Mouse (Mus musculus) right cerebral cortex, adult 2 months (tissue): ENCODE measurements around the gene Idh1.

Experiments used
- DNase-seq, 2 experiments: peaks; one replicate each; pipeline ENCODE4 v3.0.0; 2021 to 2022; ENCODE audit warnings: low spot score in 2 of 2

The Idh1 gene

DNA sequence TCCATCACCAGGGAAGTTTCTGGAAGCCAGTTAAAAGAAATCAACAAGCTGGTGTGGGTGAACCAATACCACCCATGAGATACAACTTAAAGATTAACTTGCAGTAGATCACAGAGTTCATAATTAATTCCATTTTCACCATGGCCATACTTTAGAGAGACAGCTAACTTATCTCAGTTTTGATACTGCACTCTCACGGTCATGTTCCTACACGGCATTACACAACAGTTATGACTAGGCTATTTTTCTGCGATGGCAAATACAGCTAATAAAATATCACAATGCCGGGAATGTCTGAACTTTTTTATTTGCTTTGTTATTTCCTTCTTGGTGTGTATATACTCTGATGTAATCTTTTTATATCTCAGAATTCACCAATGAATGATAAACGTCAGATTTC, 9.4 kb downstream of the Idh1 start:
- DNase-seq: no peak

DNA sequence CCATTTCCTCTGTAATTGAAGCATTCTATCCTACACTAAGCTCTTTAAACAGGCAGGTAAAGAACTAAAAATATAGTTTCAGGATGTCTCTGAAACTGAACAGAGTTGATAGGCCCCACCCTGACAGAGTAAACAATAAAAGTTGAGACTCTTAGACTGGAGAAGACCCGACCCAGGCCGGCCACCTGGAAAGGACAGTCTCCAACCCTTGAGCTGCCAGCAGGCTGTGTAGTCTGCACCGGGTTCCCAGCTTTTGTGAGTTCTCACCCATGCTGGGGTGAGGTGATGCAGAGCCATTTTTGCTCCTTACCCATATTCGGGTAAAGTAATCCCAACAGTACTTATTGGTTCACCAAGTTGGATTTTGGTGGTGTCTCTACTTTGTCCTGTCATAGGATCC, 10.1 kb downstream of the Idh1 start:
- DNase-seq: no peak

DNA sequence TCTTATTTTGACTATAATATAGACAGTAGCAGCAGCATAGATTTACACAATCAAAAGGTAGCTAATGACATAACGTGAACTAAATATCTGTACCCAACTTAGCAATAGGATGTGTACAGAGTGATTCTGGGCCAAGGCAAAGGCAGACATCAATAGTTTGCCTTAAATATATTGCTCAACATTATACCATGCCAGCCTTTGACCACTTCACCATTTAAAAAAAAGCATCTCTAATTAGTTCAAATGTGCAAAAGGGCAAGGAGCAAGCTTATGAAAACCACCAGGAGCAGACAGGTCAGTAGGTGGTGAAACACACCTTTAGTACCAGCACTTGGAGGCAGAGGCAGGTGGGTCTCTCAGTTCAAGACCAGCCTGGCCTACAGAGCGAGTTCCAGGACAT, 12.6 kb downstream of the Idh1 start:
- no peak for DNase-seq

DNA sequence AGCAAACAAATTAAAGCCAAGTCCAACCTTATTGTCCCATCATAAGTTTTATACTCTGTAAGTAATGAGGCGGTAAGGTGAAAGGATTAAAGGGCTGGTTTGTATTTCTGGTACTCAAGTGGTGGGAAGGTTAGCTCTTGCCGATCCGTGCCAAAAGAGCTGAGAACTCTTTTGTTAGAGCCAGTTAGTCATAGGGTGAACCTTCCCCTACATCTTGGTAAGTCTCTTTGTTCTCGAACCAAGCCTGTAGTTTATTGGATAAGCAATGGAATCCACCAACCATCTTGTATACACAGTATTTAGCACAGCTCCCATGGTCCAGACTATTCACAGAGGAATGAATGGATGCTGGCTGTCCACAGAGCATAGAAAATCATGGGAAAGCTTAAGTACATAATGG, 14.7 kb downstream of the Idh1 start:
- DNase-seq: no peak

DNA sequence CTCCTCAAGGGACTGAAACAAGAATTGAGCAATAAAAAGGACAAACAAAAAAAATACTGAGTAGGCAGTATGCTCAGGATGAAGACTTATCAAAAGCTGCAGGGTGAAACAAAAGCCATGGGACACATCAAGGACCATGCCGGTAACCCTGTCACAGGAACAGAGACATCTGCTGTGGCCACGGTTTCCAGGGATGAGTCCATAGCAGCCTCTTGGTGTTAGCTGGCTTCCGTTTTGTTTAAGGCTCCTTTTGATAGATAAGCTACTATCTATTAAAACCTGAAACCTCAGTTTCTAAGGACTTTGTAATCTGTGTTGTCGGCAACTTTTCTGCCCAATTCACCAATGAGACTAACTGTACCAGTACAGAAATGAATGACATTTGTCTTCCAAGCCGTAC, 16.4 kb downstream of the Idh1 start:
- DNase-seq: no peak

DNA sequence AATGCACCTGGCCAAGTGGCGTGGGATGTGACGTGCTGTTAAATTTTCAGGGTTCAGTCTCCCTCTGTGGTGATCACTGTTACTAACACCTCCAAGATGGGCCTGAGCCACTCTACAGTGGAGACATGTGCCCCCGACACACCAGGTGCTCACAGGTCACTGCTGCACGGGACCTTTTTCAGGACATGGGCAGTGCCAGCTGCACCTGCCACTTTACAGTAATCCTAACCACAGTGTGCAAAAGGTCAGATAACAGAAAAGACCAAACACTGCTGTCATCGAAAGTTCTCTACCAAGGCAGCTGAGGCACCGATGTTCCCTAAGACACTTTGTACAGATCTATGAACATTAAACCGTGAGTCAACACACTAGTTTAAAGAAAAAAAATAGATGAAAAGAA, 16.8 kb downstream of the Idh1 start:
- no peak for DNase-seq

DNA sequence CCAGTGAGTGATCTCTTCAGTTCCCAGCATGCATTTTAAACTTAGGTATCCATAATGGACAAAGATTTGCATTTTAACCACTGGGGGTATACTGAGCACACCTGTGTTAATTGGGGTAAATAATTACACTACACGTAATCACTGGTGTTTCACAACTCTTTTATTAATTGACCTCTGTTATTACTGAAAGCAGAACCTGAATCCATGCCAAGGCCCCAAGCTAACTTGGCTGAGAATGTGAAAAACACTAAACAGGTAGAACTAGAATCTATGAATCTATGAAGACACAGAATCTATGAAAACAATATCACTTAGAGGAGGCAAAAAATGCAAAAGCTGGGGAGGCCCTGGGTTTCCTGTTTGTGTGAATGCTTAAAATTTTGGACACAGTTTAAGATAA, 18.8 kb downstream of the Idh1 start:
- no peak for DNase-seq

DNA sequence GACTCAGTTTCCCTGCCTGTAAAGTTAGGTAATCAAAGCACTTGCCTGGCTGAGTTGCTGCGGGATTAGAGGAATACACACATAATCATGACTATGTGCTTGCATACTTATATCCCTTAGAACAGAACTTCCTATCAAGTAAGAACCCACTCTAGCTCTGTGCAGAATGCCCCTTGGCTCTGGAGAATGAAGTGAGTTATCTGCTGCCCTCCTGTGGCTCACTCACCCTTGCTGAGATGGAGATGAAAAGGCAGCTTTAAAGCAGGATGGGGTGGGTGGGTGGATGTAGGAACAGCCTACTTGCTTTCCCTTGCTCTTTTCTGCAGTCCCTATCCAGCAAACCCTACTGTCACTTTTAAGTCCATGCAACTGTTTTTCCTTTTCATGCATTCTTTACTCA, 24.1 kb downstream of the Idh1 start:
- peak; percentile 13 to 23 for DNase-seq

DNA sequence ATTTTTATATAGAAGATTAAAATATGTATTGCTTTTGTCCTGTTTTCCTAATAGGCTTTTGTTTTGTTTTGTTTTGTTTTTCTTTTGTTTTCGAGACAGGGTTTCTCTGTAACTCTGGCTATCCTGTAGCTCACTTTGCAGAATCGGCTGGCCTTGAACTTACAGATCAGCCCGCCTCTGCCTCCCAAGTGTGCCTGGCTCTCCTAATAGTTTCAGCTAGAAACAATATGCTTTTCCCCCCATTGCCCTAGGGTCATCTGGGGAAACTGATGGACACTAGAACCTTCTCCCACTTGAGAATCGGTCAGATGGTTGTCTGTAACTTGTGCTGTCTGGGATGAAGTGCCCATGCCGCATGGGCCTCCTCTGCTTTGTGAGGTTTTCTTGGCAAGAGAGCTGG, 30.2 kb downstream of the Idh1 start:
- no peak for DNase-seq

DNA sequence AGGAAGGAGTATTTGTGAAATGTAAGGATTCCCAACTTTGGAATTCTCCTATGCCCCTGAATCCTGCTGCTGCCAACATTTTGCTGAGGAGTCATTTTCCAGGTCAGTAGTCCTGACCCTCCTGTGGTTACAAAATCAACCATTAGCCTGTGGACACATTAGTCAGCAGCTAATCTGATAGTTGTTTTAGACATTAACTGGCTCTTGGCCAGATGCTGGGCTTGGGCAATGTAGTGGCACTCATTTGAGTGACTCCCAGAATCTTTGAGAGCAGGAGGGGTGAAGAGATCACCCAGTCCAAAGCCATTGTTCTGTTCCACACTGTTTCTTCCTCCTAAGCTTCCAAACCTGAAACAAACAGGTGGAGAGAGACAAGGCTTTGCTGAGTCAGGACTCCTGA, 31.5 kb downstream of the Idh1 start:
- no peak for DNase-seq

DNA sequence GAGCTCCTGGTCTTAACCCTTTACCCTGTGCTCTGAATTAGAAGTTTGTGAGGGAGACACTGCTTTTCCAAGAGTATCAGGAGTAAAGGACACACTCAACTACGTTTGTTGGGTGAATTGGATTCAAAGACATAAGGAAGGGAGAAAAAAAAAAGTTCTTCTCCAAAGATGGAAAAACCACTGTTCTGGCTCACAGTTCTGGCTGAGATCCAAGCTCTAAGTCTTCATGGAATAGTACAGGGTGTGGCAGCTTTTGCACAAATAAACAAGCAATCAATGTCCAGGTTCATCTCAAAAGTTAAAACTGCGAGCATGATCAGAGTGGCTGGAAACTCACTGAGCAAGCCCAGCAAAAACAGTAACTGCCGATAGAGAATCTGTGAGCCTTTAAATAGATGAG, 38.3 kb downstream of the Idh1 start:
- no peak for DNase-seq

DNA sequence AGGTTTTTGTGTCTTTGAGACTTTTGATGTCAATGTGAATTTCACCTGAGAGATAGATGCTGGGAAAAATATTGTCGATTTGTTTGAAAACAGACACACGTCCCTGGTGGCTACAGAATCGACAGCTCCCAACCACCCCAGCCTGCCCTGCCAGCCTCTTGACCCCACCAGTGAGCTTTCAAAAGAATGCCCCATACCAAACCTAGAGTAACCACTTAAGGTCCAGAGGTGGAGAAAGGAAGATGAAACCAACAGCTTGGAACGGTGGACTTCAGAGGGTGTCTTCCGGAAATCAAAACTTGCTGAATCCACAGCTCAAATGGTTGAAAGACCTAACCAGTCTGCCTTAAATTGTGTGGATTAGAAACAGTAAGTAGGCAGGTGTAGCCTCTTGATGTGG, 39.0 kb downstream of the Idh1 start:
- no peak for DNase-seq

DNA sequence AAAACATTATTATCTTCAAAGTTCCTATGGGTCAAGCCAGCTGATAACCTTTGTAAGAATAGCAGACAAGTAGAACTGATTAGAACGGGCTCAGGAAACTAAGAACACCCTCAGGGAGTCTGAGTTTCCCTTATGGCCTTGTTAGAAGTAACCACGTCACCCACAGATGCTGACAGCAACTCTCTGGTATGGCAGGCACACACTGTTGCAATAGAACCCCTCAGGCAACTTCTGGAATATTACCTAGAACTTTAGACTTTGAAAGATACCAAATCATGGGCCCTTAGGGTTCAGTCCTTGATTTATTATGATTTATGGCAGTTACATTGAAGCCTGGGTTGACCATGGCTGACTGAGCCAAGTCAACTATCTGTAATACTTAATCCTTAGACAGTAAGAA, 39.7 kb downstream of the Idh1 start:
- DNase-seq: no peak

DNA sequence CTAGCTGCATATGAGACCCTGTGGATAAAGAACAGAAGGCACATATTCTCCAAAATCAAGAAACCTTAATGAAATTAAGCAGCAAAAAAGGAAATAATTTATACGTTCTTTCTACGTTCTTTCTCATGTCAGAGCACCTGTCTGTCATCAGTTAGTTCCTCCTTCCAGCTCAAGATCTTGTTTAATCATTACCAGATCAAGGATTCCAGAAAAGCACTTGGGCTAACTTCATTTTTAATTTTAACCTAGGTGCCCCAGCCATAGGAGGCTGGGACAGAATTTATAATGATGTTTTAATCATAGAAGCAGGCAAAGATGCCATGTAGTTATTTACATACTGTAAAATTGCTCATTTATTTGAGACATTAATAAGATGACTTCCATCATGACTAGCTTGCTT, 41.5 kb downstream of the Idh1 start:
- DNase-seq: no peak

DNA sequence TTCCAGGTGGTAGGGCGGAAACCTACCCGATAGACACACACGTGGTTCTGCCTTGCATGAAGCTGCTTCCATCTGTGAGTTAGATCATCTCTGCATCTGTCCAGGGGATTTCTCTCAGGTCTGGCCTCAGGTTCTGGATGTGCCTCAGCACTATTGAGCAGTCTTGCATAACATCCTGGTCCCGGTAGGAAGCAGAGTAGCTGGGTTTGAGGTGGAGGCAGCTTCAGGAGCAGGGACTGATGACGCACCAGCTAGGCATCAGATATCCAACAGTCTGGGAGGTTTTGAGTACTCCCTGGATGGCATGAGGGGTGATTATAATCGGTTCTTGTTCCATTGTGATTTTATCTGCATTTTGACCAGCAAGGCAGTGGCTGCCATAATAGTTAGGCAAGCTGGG, 48.7 kb downstream of the Idh1 start:
- no peak for DNase-seq

DNA sequence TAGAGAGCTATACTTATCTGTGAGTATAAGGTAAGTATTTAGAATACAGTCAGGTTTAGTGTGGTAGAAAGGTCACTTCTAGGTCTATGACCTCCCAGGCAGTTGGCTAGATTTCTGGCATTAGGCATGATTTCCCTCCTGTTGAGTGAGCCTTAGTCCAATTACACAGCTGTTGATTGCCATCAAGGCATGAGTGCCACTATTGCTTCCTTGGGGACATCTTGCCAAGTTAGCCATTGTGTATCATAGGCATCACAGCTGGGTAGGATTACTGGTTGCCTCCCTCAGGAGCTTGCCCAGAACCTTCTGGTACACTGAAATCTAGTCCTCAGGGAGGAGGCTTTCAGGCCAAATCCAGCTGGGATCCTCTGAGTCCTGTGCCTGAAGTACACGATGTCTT, 53.5 kb downstream of the Idh1 start:
- DNase-seq: no peak

DNA sequence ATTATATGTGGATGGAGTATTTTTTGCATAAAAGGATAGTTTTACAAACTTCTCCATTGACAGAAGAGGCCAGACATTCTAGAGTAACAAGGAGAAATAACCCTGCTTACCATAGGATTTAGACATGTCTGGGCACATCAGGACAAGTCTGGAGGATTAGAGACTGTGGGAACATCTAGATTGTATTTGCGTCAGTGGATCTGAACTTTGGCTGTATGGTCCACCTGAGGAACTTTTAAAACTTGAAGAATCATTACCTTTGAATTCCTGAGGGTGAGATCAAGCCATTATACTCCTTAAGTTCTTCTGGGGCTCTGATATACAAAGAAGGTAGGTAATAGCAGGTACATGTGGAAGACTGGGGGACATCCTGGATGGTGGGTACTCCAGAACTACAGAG, 54.6 kb downstream of the Idh1 start:
- no peak for DNase-seq

DNA sequence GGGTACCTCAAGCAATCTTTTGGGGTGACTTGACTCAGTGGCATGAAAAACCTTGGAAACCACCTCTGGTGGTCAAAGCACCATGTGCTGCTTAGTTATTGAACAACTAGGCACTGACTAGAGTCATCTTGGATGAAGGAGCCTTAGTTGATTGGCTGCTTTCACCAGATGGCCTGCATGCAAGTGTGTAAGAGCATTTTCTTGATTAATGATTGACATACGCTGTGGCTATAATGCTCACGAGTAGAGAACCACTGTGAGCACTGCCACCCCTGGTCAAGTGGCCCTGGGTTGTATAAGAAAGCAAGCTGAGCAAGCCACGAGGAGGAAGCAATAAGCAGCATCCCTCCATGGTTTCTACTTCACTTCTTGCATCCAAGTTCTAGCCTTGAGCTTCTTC, 56.1 kb downstream of the Idh1 start:
- DNase-seq: no peak

DNA sequence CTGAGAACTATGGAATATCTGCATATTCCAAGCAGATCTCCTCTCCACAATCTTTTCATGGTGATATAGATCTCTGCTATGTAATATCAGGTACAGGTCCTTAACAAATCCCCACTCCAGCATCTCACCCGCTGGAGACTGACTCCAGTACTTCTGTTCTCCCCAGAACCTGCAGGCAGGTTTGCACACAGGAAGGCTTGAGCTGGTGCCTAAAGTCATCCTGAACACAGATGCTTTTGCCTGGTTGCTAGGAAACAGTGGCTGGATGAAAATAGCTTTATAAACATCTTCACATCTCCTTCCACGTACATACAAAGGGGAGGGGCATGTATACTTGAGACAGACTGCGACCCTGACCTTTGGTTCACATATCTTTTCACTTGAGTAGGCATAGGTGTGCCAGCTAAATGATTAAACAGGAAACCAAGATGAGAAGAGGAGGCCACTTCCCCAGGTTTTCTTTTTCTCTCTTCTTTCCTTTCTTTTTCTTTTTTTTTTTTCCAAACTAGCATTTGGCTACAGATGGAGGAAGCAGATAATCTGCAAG, 56.6 kb downstream of the Idh1 start:
- peak; percentile 15 to 18 for DNase-seq

DNA sequence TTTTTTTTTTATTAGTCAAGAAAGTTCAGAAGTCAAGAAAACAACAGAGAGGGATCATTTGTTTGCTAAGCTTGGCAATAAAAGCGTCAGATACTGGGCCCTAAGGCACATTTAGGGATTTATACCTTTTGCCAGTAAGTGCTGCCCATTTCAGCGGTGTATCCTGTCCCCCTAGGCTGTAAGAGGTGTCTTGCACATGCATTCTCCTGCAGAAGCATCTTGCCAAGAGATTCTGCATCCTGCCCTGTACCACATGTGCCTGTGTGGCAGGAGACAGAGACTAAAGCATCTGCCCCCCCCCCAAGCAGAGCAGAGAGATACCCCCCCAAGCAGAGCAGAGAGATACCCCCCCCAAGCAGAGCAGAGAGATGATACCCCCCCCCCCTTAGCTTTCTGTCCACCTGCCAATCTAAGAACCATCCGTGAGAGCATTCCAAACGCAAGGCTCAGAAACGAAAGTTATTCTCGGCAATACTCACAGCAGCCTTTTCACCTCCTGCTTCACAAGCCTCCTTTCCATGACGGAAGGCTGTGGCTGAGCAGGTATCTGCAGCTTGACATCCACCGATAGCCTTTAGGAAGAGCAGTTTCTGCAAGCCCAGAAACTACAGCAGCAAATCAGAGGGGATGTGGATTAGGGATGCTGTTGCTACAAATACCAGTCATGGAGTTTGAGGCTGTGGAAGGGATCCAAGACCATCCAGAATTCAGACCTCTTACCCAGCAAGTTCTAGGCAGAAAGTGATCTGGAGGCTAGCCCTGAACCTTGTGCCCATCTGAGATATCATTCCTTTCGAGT, 63.5 kb downstream of the Idh1 start, which contains the start of gene D630023F18Rik:
Gene D630023F18Rik, minus strand, starts transcription at position 641 of the 799 bp plus-strand sequence.
- peak; percentile 41 to 43 for DNase-seq

DNA sequence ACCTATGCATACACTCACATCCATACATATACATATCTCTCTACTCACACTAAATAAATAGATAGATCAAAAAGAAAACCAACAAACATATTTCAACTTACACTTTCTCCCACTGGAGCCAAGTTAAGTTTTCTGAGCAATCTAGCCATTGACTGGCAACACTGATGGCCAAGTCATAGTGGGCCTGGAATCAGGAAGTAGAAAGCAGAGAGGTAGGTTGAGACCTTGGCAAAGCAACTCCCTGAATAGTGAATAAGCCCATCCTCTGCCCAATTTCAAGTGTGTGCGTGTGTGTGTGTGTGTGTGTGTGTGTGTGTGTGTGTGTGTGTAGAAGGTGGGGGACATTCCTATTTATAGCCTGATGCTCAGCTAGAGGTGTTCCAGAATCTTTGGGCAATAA, 66.9 kb downstream of the Idh1 start, which contains the start of gene Gm28845:
Gene Gm28845, minus strand, starts transcription at position 121 of the 400 bp plus-strand sequence.
- DNase-seq: no peak

DNA sequence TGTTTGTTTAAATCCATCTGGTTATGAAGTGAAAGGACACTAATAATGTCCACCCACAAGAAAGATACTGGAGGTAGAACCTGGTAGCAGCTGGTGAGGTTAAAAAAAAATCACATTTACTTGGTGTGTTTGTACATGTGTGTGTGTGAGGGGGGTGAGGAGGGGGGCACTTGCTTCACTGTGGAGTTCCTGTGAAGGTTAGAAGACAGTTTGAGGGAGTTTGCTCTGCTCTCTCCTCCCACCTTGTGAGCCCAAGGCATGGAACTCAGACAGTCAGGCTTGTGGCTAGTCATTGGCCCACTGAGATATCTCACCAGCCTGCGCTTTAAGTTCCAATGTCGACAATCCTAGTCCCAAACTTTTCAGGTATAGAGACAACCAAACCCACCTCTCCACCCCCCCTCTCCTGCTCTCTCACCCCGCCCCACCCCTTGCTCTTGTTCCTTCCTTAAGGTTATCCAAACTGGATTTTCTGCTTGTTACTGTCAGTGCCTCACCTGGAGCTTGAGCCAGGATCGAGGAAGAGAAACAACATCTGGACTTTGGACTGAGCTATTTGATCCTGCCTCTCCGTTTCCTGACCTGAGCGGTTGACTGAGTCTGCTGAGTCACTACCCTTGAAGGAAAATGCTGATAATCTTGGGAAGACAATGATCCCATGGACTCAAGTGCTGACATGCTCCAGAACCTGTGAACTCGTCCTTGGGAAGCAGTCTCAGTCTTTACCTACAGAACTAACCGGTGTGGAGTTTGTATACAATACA, 68.0 kb downstream of the Idh1 start:
- DNase-seq: no peak
